Mouse (Mus musculus) bone marrow macrophage, adult 2 months (primary cell): ENCODE results near the gene Rapgef1.

ENCODE experiments used
- CTCF ChIP-seq: IDR thresholded peaks from 2 replicates; pipeline ENCODE4 v1.5.1; 2012; ENCODE audit warnings: low read depth, mild to moderate bottlenecking, low read length, moderate library complexity
- POLR2A ChIP-seq: IDR thresholded peaks from 2 replicates; pipeline ENCODE4 v1.6.1; 2012; ENCODE audit warnings: mild to moderate bottlenecking, low read depth, low read length, borderline replicate concordance

DNA sequence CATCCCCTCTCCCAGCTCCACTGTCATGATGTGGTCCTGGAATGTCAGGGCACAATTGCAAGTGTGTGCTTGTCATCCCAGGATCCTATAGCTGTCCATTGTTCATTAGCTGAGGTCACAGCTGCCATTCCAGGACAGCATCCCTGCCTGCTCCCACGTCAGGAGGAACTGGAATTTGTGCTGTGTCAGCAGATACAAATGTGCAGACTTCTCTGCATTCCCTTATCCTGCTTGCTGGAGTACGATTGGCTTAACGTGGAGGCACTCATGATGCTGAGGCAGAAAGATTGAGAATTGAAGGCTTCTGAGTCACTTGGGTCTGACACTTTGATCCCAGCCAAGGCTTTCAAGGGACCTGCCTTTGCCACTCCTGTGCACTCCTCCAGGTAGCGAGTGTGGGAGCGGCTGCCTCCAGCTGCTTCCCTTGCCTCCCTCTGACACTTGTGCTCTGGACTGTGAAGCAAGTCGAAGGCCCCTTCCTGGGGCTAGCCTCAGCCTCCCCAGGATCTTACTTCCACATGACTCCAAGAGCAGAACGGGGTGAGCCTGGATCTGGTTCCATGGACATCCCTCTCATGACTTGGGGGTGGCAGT is 76.8 kb downstream of the Rapgef1 start:
- TF ChIP-seq POLR2A (no peak), CTCF (no peak)
